Mouse (Mus musculus) MEL (cell line): ENCODE results near the gene Ptms. TPM values are rescaled to one million over a fixed set of nuclear protein-coding genes. Genes with fewer than 3 reads are reported as not detected.

Experiments used
- DNase-seq: peaks from one replicate; pipeline ENCODE4 v3.0.0; 2011; ENCODE audit warnings: low read depth, low spot score
- H3K27ac ChIP-seq: 2 replicates; pipeline ENCODE4 v1.5.1; 2012; ENCODE audit warnings: low read depth, mild to moderate bottlenecking, control low read depth, low read length, moderate library complexity; ENCODE audit not compliant: control insufficient read depth
- H3K27me3 ChIP-seq, 2 experiments: fragments of 150-350 bp in 1 of 2; sonication (generic) in 1 of 2; 2 replicates each; pipeline ENCODE4 v1.6.1; 2012; ENCODE audit warnings: low read length in 2 of 2, mild to moderate bottlenecking in 2 of 2, improper control_type of control experiment in 1 of 2, moderate library complexity in 1 of 2; ENCODE audit not compliant: insufficient read depth in 2 of 2, control insufficient read depth in 1 of 2
- H3K36me3 ChIP-seq, 2 experiments: 2 replicates each; pipeline ENCODE4 v1.6.1; 2012 to 2014; ENCODE audit warnings: low read length in 2 of 2, improper control_type of control experiment in 1 of 2, inconsistent platforms in 1 of 2, mild to moderate bottlenecking in 1 of 2; ENCODE audit not compliant: insufficient read depth in 2 of 2, control insufficient read depth in 1 of 2
- H3K4me1 ChIP-seq, 2 experiments: fragments of 150-350 bp in 1 of 2; sonication (generic) in 1 of 2; 2 replicates each; pipeline ENCODE4 v1.6.1; 2012; ENCODE audit warnings: low read length in 2 of 2, improper control_type of control experiment in 1 of 2, mild to moderate bottlenecking in 1 of 2; ENCODE audit not compliant: insufficient read depth in 2 of 2, control insufficient read depth in 1 of 2
- H3K4me3 ChIP-seq, 2 experiments: fragments of 150-350 bp in 1 of 2; sonication (generic) in 1 of 2; 2 replicates each; pipeline ENCODE4 v1.5.1; 2012; ENCODE audit warnings: low read depth in 2 of 2, low read length in 2 of 2, mild to moderate bottlenecking in 2 of 2, moderate library complexity in 2 of 2, control low read depth in 1 of 2, improper control_type of control experiment in 1 of 2; ENCODE audit not compliant: control insufficient read depth in 1 of 2, insufficient read depth in 1 of 2
- H3K79me2 ChIP-seq: 2 replicates; pipeline ENCODE4 v1.6.1; 2012; ENCODE audit warnings: mild to moderate bottlenecking, low read length, moderate library complexity; ENCODE audit not compliant: control insufficient read depth, poor library complexity, insufficient read depth
- H3K9ac ChIP-seq: 2 replicates; pipeline ENCODE4 v1.6.1; 2012; ENCODE audit warnings: low read depth, mild to moderate bottlenecking, control low read depth, low read length, moderate library complexity; ENCODE audit not compliant: control insufficient read depth, poor library complexity, severe bottlenecking
- H3K9me3 ChIP-seq: fragments of 150-350 bp; sonication (generic); replicated peaks from 2 replicates; pipeline ENCODE4 v1.6.1; 2012; ENCODE audit warnings: mild to moderate bottlenecking, low read length, improper control_type of control experiment, moderate library complexity; ENCODE audit not compliant: insufficient read depth
- BHLHE40 ChIP-seq: IDR thresholded peaks from 2 replicates; pipeline ENCODE4 v1.6.1; 2012; ENCODE audit warnings: low read depth, mild to moderate bottlenecking, inconsistent platforms, low read length, improper control_type of control experiment, borderline replicate concordance
- CHD2 ChIP-seq: IDR thresholded peaks from 2 replicates; pipeline ENCODE4 v1.6.1; 2011; ENCODE audit warnings: low read length, improper control_type of control experiment
- CTCF ChIP-seq, 3 experiments: IDR thresholded peaks in 2 of 3; conservative IDR thresholded peaks in 1 of 3; 2 replicates each; pipeline ENCODE4 v1.5.1; 2011 to 2012; ENCODE audit warnings: low read length in 3 of 3, low read depth in 2 of 3, mild to moderate bottlenecking in 2 of 3, improper control_type of control experiment in 1 of 3, inconsistent platforms in 1 of 3, mixed read lengths in 1 of 3, moderate library complexity in 1 of 3; ENCODE audit not compliant: control insufficient read depth in 1 of 3, insufficient read depth in 1 of 3, poor library complexity in 1 of 3, severe bottlenecking in 1 of 3
- E2F4 ChIP-seq: IDR thresholded peaks from 2 replicates; pipeline ENCODE4 v1.6.1; 2011; ENCODE audit warnings: low read depth, low read length, improper control_type of control experiment, borderline replicate concordance
- ELF1 ChIP-seq: IDR thresholded peaks from 2 replicates; pipeline ENCODE4 v1.6.1; 2014; ENCODE audit warnings: low read depth, mild to moderate bottlenecking, inconsistent platforms, low read length, improper control_type of control experiment, moderate library complexity
- EP300 ChIP-seq, 2 experiments: IDR thresholded peaks; 2 replicates each; pipeline ENCODE4 v1.6.1; 2011; ENCODE audit warnings: improper control_type of control experiment in 2 of 2, low read length in 2 of 2, low read depth in 1 of 2, mild to moderate bottlenecking in 1 of 2
- ETS1 ChIP-seq: IDR thresholded peaks from 2 replicates; pipeline ENCODE4 v1.6.1; 2012; ENCODE audit warnings: low read depth, mild to moderate bottlenecking, inconsistent platforms, low read length, improper control_type of control experiment, moderate library complexity
- GABPA ChIP-seq: IDR thresholded peaks from 2 replicates; pipeline ENCODE4 v1.6.1; 2012; ENCODE audit warnings: low read depth, mild to moderate bottlenecking, inconsistent platforms, low read length, improper control_type of control experiment, moderate library complexity
- GATA1 ChIP-seq: IDR thresholded peaks from 2 replicates; pipeline ENCODE4 v1.6.1; 2011; ENCODE audit warnings: low read depth, low read length, improper control_type of control experiment
- HCFC1 ChIP-seq: IDR thresholded peaks from 2 replicates; pipeline ENCODE4 v1.6.1; 2012; ENCODE audit warnings: low read depth, mild to moderate bottlenecking, inconsistent platforms, low read length, improper control_type of control experiment, moderate library complexity
- JUND ChIP-seq: IDR thresholded peaks from 2 replicates; pipeline ENCODE4 v1.6.1; 2011; ENCODE audit warnings: low read depth, mild to moderate bottlenecking, improper control_type of control experiment, low read length
- KAT2A ChIP-seq: conservative IDR thresholded peaks from 2 replicates; pipeline ENCODE4 v1.6.1; 2012; ENCODE audit warnings: low read depth, low read length, improper control_type of control experiment, inconsistent platforms
- MAFK ChIP-seq: IDR thresholded peaks from 2 replicates; pipeline ENCODE4 v1.6.1; 2011; ENCODE audit warnings: low read depth, mild to moderate bottlenecking, low read length, improper control_type of control experiment, borderline replicate concordance
- MAX ChIP-seq: IDR thresholded peaks from 2 replicates; pipeline ENCODE4 v1.6.1; 2011; ENCODE audit warnings: low read length, improper control_type of control experiment
- MAZ ChIP-seq: IDR thresholded peaks from 2 replicates; pipeline ENCODE4 v1.6.1; 2012; ENCODE audit warnings: low read depth, mild to moderate bottlenecking, inconsistent platforms, low read length, improper control_type of control experiment
- MEF2A ChIP-seq: IDR thresholded peaks from 2 replicates; pipeline ENCODE4 v1.6.1; 2014; ENCODE audit warnings: low read depth, mild to moderate bottlenecking, inconsistent platforms, low read length, improper control_type of control experiment; ENCODE audit not compliant: poor library complexity, insufficient replicate concordance, severe bottlenecking; ENCODE audit errors: extremely low read depth
- MXI1 ChIP-seq: IDR thresholded peaks from 2 replicates; pipeline ENCODE4 v1.6.1; 2011; ENCODE audit warnings: mild to moderate bottlenecking, low read depth, low read length, improper control_type of control experiment
- MYB ChIP-seq: IDR thresholded peaks from 2 replicates; pipeline ENCODE4 v1.6.1; 2011; ENCODE audit warnings: mild to moderate bottlenecking, low read depth, low read length, improper control_type of control experiment
- NELFE ChIP-seq: IDR thresholded peaks from 2 replicates; pipeline ENCODE4 v1.6.1; 2011; ENCODE audit warnings: low read depth, low read length, improper control_type of control experiment
- NRF1 ChIP-seq: IDR thresholded peaks from 2 replicates; pipeline ENCODE4 v1.6.1; 2014; ENCODE audit warnings: low read depth, mild to moderate bottlenecking, inconsistent platforms, low read length, improper control_type of control experiment, moderate library complexity; ENCODE audit not compliant: poor library complexity, insufficient read depth, severe bottlenecking
- POLR2A ChIP-seq, 2 experiments: IDR thresholded peaks; 2 replicates each; pipeline ENCODE4 v1.6.1; 2011 to 2012; ENCODE audit warnings: low read length in 2 of 2, mild to moderate bottlenecking in 2 of 2, control low read depth in 1 of 2, improper control_type of control experiment in 1 of 2, low read depth in 1 of 2, moderate library complexity in 1 of 2; ENCODE audit not compliant: control insufficient read depth in 1 of 2, insufficient read depth in 1 of 2, poor library complexity in 1 of 2
- POLR2AphosphoS2 ChIP-seq: IDR thresholded peaks from 2 replicates; pipeline ENCODE4 v1.6.1; 2011; ENCODE audit warnings: low read length, improper control_type of control experiment
- POLR2AphosphoS5 ChIP-seq: IDR thresholded peaks from 2 replicates; pipeline ENCODE4 v1.6.1; 2012; ENCODE audit warnings: low read depth, borderline replicate concordance, mild to moderate bottlenecking, inconsistent platforms, low read length, moderate library complexity, mixed read lengths
- RAD21 ChIP-seq: IDR thresholded peaks from 2 replicates; pipeline ENCODE4 v1.6.1; 2011; ENCODE audit warnings: mild to moderate bottlenecking, low read depth, low read length, improper control_type of control experiment
- SIN3A ChIP-seq: IDR thresholded peaks from 2 replicates; pipeline ENCODE4 v1.6.1; 2012; ENCODE audit warnings: low read length, improper control_type of control experiment, inconsistent platforms
- SMC3 ChIP-seq: IDR thresholded peaks from 2 replicates; pipeline ENCODE4 v1.6.1; 2011; ENCODE audit warnings: low read depth, low read length, improper control_type of control experiment
- TAL1 ChIP-seq: IDR thresholded peaks from 2 replicates; pipeline ENCODE4 v1.6.1; 2012; ENCODE audit warnings: mild to moderate bottlenecking, inconsistent platforms, low read length, moderate library complexity, mixed read lengths
- TBP ChIP-seq: IDR thresholded peaks from 2 replicates; pipeline ENCODE4 v1.8.0; 2011; ENCODE audit warnings: low read depth, low read length, improper control_type of control experiment
- TCF12 ChIP-seq: IDR thresholded peaks from 2 replicates; pipeline ENCODE4 v1.6.1; 2014; ENCODE audit warnings: low read depth, mild to moderate bottlenecking, inconsistent platforms, low read length, improper control_type of control experiment, moderate library complexity
- UBTF ChIP-seq: IDR thresholded peaks from 2 replicates; pipeline ENCODE4 v1.6.1; 2012; ENCODE audit warnings: low read depth, mild to moderate bottlenecking, inconsistent platforms, low read length, improper control_type of control experiment, moderate library complexity, borderline replicate concordance; ENCODE audit not compliant: insufficient read depth
- USF1 ChIP-seq: IDR thresholded peaks from 2 replicates; pipeline ENCODE4 v1.6.1; 2014; ENCODE audit warnings: low read depth, mild to moderate bottlenecking, inconsistent platforms, low read length, improper control_type of control experiment, moderate library complexity
- USF2 ChIP-seq, 2 experiments: IDR thresholded peaks; 2 replicates each; pipeline ENCODE4 v1.6.1; 2011 to 2012; ENCODE audit warnings: improper control_type of control experiment in 2 of 2, low read length in 2 of 2, borderline replicate concordance in 1 of 2, inconsistent platforms in 1 of 2, low read depth in 1 of 2, mild to moderate bottlenecking in 1 of 2; ENCODE audit not compliant: insufficient read depth in 1 of 2
- ZC3H11A ChIP-seq: IDR thresholded peaks from 2 replicates; pipeline ENCODE4 v1.6.1; 2012; ENCODE audit warnings: low read depth, mild to moderate bottlenecking, inconsistent platforms, low read length, improper control_type of control experiment
- ZKSCAN1 ChIP-seq: IDR thresholded peaks from 2 replicates; pipeline ENCODE4 v1.6.1; 2012; ENCODE audit warnings: low read depth, mild to moderate bottlenecking, inconsistent platforms, low read length, improper control_type of control experiment, moderate library complexity
- ZMIZ1 ChIP-seq: IDR thresholded peaks from 2 replicates; pipeline ENCODE4 v1.6.1; 2012; ENCODE audit warnings: low read depth, mild to moderate bottlenecking, inconsistent platforms, low read length, improper control_type of control experiment, moderate library complexity
- ZNF384 ChIP-seq: IDR thresholded peaks from 2 replicates; pipeline ENCODE4 v1.6.1; 2012; ENCODE audit warnings: low read depth, mild to moderate bottlenecking, inconsistent platforms, low read length, improper control_type of control experiment
- polyA plus RNA-seq, 2 experiments: library from polyadenylated mRNA; stranded (reverse) in 1 of 2; unstranded in 1 of 2; fragments of >175 nt in 1 of 2; fragments of >200 nt in 1 of 2; gene quantifications; 2 replicates each; pipeline versions ENCODE4 v1.2.1 to v1.2.4; 2012; ENCODE audit warnings: low replicate concordance in 2 of 2, low read depth in 1 of 2; ENCODE audit not compliant: insufficient read length in 2 of 2, insufficient read depth in 1 of 2, missing spikeins in 1 of 2
- total RNA-seq: library from RNA; depleted of rRNA; stranded (reverse); fragments of 300-350 nt; gene quantifications from 2 replicates; pipeline ENCODE4 v1.2.3, GENCODE M21; 2012

Ptms gene
- total and polyA plus RNA-seq, 3 experiments, result 31.8 to 177 TPM; not detected in 1

DNA sequence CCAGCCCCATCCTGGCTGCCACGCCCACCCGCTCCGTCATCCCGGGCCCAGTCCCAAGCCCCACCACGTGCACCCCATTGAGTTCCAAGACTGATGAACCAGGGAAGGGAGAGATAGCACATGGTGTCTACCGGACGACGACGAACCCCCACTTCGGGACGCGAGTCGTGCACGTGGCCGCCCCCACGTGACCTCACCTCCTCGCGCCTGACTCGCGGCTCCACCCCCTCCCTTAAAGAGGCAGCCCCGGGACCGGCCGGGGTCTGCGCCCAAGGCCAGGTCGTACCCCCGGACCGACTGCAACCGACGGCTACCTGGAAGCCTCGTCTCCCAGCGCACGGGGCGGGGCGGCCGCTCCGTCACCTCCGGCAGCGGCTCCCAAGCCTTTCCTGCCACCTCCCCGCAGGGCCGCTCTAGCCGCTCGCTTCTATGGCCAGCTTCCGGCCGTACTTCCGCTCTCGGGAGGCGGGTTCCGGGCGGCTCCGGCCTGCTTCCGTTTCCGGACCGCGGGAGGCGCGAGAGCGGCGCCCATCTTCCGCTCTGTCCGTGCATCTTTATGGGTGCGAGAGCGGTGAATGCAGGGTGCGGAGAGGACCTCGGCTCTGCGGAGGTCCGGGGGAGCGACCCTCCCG is 45.3 kb upstream of the Ptms start, which contains the start of gene Cops7a:
Gene Cops7a, minus strand, starts transcription at position 451 of the 632 bp plus-strand sequence.
- Histone ChIP-seq H3K79me2 (peaks cover 16% of the 10 kb centered on the region), H3K4me3 (peak within 1 kb of the TSS; percentile 75 to 92), H3K36me3 (peaks cover 1 to 18% of the 10 kb centered on the region in 2 experiments; a peak in 2 of 4 replicates), H3K9me3 (no peaks in the 10 kb centered on the region), H3K4me1 (peaks cover 0 to 12% of the 10 kb centered on the region in 2 experiments; a peak in 3 of 4 replicates), H3K9ac (peak within 1 kb of the TSS; percentile 99), H3K27me3 (no peaks in the 10 kb centered on the region), H3K27ac (peak within 1 kb of the TSS; percentile 94)
- peak; percentile 97 for DNase-seq
- TF ChIP-seq USF1, result peak; percentile 96
- TF ChIP-seq MAZ, result peak; percentile 96
- TF ChIP-seq GABPA, result no peak
- no peak for TF ChIP-seq RAD21
- TF ChIP-seq E2F4, result no peak
- peak; percentile 25 for TF ChIP-seq ZMIZ1
- TF ChIP-seq ZKSCAN1, result no peak
- TF ChIP-seq TCF12, result peak; percentile 58; the same call in 1 of the 2 replicates
- no peak for TF ChIP-seq EP300 (IDR thresholded peaks at IDR 0.05; ENCODE audit: low read depth in 1 of 2, low read length in 2 of 2)
- TF ChIP-seq POLR2A (IDR thresholded peaks at IDR 0.05; ENCODE audit: control insufficient read depth in 1 of 2, insufficient read depth in 1 of 2, low read depth in 1 of 2, low read length in 2 of 2, poor library complexity in 1 of 2), result peak; percentile 57 to 90
- peak; percentile 71; the same call in 1 of the 2 replicates for TF ChIP-seq KAT2A
- TF ChIP-seq SIN3A, result peak; percentile 70; the same call in 1 of the 2 replicates
- no peak for TF ChIP-seq MYB
- TF ChIP-seq MAFK, result no peak
- peak; percentile 95 for TF ChIP-seq MXI1
- no peak for TF ChIP-seq CHD2
- no peak for TF ChIP-seq SMC3
- no peak for TF ChIP-seq GATA1
- TF ChIP-seq POLR2AphosphoS5, result no peak
- peak in 1 of 2 experiments; percentile 90; a peak in 2 of 4 replicates for TF ChIP-seq USF2 (IDR thresholded peaks at IDR 0.05; ENCODE audit: borderline replicate concordance in 1 of 2, insufficient read depth in 1 of 2, low read depth in 1 of 2, low read length in 2 of 2)
- TF ChIP-seq ZNF384, result no peak
- TF ChIP-seq ELF1, result peak; percentile 96
- peak; percentile 96 for TF ChIP-seq POLR2AphosphoS2
- no peak for TF ChIP-seq UBTF
- TF ChIP-seq MEF2A, result 0 out of 2 replicates have a peak, but pooled peaks have one; percentile 47
- TF ChIP-seq BHLHE40, result peak; percentile 72; the same call in 1 of the 2 replicates
- TF ChIP-seq NRF1, result no peak
- TF ChIP-seq ZC3H11A, result no peak
- no peak for TF ChIP-seq CTCF (IDR thresholded peaks at IDR 0.05 in 2 of 3, conservative IDR thresholded peaks at IDR 0.05 in 1 of 3; ENCODE audit: control insufficient read depth in 1 of 3, insufficient read depth in 1 of 3, low read depth in 2 of 3, low read length in 3 of 3, poor library complexity in 1 of 3, severe bottlenecking in 1 of 3)
- peak; percentile 53; the same call in 1 of the 2 replicates for TF ChIP-seq TBP
- peak; percentile 96 for TF ChIP-seq HCFC1
- TF ChIP-seq MAX, result peak; percentile 100
- TF ChIP-seq NELFE, result peak; percentile 93
- TF ChIP-seq ETS1, result peak; percentile 23
- TF ChIP-seq TAL1, result no peak
- TF ChIP-seq JUND, result no peak
